Mouse (Mus musculus) c-Kit-positive CD71-positive TER-119-negative erythroid progenitor cells, embryonic 14.5 days (primary cell): ENCODE measurements around the gene Arap1.

Experiments
- DNase-seq: peaks from one replicate; pipeline ENCODE4 v3.0.0-alpha.2; 2013; ENCODE audit warnings: low read depth

Arap1 gene

DNA sequence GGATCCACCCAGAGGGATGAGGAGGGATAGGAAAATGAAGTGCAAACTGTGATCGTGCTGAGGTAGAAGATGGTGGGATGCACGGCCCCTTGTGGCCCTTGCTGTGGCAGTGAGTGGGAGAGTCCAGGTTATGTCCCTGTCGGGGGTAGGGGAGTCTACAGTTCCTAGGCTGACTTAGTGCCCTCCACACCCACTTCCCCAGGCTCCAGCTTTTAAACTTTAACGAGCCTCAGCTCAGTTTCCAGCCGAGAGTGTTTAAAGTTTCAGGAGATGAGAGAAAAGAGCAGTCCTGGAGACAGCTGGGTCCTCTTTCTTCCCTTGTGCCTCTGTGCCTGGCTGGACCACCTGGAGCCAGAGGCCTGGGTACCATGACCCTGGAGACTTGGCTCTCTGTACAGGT, 20.6 kb upstream of the Arap1 start:
- DNase-seq = no peak

DNA sequence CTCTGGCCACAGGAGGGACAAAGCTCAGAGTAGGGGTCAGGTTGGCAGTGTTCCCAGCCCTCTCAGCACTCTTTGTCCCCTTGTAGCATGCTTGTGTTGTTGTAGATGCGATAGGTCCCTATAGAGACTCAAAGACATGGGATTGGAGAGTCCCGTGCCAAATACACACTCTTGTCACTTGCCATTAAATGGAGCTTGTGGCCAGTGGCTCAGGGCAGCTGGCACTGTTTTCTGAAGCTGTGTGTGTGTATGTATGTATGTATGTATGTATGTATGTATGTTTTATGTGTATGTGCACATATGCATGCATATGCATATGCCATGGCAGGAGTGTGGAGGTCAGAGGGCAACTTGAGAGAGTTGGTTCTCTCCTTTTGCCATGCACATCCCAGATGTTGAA, 20.1 kb upstream of the Arap1 start:
- no peak for DNase-seq

DNA sequence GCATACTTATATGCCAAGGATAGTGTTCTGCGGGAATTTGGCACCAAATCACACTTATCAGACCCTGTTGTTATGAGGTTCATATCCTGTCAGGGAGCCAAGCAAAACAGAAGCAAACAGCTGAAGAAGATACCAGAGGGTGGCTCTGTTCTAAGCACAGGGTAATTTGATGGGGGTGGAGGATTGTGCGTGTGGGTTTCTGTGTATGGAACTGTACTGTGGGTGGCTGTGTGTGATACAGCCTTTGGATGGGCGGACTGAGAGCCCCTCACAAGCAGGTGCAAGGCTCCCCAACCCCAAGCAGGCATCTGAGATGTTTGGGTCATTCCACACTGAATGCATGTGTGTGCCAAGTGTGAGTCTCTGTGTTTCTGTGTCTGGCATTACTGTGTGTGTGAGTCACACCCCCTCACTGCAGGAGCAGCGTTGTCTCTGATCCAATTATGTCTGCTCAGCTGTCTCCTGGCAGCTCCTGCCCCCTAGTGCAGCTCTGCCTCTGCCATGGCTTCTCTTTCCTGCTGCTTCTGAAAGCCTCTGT, 19.2 kb upstream of the Arap1 start:
- DNase-seq = no peak

DNA sequence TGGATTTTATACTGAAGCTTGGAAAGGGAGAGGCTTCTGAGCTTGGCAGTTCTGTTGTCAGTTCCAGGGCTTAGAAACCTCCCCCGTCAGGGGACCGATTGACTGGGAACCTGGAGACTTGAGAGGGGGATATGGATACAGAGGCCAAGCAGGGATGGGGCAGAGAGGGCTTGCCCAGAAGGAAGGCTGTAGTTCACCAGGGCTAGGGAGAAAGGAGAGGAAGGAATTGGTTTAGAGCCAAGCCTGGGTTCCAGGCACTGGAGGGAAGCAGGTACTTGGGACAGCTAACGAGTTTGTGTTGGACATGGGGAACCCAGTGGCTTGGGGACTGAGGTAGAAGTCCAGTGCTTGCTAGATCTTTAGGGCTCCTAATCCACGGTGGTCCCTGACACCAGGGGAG, 18.3 kb upstream of the Arap1 start:
- no peak for DNase-seq

DNA sequence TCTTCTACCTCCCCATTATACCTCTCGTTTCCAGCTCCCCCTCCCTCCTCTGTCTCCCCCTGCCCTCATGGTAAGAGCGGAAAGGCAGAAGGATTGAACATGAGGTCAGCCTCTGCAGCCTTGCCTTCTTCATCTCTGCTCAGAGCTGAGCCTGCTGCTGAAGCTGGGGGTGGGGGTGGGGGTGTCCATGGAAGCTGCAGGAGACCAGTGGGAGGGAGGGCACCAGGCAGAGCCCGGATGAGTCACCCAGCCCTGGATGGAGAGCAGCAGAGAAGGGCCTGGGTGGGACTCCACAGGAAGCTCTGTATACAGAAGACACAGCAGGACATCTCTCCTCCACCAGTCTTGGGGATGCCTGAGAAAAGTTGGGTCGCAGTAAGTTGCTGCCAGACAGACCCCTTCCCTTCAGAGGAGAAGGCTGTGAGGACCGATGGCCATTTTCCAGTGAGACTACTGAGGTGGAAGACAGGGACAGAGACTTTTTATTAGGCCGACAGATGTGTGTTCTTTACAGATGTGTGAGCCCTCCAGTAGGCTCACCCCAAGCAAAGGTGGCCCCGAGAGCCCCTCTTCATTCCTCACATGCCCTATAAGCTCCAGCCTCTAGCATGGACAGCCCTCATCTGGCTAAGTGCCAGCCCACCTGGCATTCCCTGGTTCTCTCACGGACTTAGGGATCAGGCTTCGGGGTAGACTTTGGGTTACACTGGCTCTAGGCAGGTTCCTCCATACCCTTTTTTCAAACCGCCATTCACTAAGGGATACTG, 17.6 kb upstream of the Arap1 start:
- DNase-seq = no peak

DNA sequence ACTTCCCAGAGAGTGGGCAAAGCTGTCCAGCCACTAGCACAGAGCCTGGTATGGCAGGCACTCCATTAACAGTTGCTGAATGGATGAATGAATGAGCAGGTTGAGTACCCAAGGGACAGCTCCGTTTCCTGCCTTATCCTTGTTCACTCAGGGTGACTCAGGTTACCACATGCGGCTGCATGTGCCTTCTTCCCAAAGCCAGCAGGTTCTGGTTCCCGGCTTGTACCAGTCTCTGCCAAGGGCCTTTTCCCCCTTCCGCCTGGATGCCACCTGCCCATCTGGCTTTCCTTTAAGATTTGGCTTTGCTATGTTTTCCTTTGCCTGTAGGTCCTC, 17.1 kb upstream of the Arap1 start:
- DNase-seq = no peak

DNA sequence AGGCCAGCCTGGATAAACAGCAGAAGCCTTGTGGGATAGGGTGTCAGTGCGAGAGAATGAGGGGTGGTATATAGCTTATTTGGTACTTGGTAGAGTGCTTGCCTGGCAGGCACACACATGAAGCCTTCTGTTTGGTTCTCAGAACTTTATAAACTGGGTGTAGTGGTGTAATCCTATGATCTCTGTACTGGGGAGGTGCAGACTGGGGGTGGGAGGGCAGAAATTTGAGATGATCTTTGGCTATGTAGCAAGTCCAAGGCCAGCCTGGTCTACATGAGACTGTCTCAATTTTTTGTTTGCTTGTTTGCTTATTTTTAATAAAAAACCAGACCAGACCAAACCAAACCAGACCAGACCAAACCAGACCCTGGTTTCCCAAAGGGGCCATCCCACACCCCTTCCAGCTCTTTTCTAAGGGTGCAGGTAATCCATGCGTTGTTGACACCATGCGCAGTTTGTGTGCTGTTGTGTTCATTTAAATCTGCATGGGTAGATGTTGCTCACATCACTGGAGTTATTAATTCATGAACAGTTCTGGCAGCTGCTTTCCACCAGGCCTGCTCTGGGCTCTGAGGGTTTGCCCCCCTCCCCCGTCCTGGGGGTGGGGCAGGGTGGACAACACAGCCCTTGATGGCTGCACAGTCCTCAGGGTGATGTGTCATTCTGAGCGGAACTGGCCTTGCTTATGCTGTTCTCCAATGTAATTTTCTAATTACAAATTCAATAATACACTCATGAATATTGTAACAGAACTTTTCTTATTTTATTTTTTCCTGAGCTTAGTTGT, 15.6 kb upstream of the Arap1 start:
- no peak for DNase-seq

DNA sequence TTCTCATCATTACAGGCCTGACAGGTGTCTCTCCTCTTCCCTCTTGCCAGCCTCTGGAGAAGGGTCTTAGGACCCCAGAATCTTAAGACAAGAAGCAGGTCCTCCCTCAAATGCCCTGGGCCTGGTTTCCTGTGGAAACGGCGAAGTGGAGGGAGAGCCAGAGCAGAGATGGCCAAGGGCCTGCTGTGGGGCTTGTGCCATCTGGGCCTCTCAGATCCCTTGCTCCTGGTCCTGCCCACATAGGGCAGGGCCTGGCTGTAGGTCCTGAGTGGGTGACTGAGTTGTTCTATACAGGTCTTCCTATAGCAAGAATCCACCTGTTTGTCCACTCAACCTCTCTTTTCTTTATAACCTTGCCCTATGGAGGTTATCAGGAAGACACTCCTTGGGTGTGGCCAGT, 12.6 kb upstream of the Arap1 start:
- DNase-seq = no peak

DNA sequence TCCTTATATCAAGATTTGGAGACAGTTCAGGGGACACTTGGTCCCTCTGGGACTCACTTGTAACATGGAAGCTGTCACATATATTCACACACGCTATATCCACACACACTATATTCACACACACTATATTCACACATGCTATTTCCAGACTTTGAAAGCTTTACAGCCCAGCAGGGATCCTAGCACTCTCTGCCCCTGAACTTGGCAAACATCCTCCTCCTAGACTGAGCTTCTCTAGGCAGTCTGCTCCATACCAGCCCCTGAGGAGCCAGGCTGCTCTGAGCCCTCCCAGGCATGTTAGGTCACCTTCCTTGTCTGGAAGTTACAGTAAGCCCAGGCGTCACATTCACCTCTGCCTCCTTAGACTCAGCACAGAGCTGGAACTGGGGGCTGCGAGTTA, 11.2 kb upstream of the Arap1 start:
- no peak for DNase-seq

DNA sequence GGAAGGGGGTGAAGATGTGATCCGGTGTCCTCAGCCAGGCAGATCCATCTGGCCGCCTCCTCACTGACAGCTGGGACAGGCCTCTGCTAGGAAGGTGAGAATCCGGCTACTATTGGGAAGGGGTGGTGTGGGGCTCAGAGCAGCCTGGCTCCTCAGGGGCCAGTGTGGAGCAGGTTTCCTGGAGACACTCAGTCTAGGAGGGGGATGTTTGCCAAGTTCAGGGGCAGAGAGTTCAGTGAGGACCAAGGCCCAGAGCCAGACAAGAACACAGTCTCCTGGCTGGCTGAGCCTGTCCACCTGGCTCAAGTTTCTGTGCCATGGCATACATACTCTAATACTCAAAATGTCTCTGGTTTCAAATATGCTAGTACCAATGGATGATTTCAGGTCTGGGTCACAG, 10.5 kb upstream of the Arap1 start:
- DNase-seq = no peak

DNA sequence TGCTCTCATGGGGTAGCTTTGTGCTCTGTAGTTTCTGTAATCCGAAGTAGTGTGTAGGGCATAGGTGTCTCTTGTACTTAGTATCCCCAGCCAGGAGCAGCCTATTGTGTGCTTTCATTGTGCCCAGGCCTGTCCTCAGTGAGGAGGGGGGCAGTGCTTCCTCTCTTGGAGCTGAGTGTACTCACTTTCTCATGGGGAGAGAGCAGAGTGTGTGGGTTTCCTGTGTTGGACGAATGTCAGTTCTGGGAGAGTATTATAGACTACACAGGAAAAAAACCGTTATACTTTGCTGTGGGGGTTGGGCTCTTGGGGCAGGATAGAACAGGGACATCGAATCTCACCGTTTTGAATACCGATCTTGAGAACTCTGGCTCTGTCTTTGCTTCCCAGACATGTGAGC, 6.5 kb upstream of the Arap1 start:
- DNase-seq = no peak

DNA sequence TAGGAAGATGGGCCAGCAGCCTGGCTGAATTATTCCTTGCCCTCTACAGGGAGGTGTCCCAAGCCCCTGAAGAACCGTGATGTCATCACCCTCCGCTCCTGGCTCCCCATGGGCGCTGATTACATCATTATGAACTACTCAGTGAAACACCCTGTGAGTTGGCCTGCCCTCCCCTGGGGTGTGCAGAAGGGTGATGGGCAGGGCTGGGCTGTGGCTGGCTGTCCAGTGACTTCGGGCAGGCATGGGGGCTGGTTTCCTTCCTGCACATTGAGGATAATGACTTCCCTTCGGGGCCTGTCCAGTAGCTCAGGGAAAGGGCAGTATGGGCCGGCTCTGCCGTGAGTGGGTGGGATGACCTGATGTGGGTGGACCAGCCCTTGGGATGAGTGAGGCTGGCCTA, 4.7 kb upstream of the Arap1 start:
- no peak for DNase-seq

DNA sequence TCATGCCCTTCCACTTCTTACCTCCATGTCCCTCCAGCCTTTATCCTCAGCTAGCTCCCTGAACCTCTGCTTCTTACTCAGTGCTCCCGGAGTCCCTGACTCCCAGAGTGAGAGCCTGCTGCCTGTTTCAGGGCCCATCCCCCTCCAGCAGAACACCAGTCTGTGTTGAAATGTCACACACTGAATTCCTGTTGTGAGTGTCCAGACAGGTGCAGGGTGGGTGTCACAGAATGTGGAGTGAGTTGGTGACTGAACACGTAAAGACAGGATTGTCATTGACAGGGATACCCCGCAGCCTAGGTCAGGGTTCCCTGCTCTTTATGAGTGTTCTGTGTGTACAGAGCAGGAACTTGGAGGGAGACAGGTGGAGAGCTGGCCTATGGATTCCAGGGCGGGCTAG, 3.0 kb upstream of the Arap1 start:
- DNase-seq = no peak

DNA sequence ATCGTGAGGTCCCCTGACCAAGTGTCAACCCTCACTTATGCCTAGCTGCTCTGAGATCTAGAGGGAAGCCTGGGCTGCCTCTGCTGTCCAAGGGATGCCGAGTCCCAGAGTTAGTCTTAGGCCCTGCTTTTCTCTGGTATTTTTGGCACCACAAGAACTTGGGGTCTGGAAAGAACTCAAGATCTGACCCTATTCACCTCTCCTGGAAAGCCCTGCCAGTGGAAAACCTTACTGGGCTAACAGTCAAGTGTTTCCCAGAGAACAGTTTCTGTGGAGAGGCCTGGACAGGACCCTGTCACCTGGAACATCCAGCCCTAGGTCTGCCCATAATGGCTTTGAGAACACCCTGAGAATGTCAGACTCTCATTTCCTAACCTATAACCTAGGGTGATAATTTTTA, 876 bp upstream of the Arap1 start:
- DNase-seq = no peak

DNA sequence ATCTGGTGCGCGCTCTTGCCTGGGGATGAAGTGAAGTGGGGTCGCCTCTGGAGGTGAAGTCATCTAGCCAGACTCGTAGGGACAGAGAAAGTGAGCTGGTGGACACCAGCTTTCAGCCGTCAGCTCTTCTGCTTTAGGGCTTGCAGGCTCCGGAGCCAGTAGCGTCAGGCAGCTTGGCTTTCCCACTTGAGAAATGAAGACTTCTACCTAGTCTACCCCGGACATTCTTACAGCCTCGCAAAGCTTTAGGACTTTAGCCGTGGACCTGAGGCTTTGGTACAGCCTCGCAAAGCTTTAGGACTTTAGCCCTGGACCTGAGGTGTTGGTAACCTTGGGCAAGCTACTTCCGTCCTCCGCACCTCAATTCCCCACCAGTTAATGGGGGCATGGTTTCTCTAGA, 445 bp downstream of the Arap1 start:
- DNase-seq = no peak

DNA sequence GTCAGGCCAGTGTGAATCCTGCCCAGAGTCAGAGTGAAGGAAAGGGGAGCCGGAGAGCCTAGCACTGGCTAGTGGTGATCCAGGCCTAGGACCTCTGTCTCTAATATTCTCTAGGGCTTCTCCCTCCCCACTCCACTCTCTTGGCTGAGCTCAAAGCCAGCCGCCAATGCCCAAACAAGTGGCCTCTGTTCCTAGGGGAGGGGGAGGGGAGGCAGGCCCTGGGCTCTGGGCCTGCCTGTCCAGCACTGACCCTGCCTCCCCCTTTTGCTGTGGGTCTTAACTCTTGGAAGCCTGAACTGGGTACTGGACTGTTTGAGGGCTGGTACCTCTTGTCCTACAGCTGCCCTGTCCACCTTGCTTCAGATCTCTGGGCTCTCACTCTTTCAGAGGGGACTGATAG, 2.0 kb downstream of the Arap1 start:
- DNase-seq = no peak

DNA sequence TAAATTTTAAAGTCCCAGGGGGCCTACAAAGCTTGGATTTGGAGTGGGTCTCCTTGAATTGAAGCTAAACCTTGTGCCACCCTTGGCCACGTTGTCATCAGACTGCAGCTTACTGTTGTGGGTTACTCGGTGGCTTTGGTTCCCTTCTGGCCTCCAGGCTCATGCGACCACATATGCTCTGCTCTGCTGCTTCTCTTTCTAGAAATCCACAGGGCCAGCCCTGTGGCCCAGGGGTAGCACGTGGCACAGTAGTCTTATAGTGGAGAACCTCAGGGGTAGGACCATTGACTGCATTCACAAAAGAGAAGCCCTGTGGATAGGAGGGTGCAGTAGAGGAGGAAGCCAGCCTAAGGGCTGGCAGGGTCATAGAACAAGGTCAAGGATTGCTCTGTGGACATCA, 4.5 kb downstream of the Arap1 start:
- DNase-seq = no peak

DNA sequence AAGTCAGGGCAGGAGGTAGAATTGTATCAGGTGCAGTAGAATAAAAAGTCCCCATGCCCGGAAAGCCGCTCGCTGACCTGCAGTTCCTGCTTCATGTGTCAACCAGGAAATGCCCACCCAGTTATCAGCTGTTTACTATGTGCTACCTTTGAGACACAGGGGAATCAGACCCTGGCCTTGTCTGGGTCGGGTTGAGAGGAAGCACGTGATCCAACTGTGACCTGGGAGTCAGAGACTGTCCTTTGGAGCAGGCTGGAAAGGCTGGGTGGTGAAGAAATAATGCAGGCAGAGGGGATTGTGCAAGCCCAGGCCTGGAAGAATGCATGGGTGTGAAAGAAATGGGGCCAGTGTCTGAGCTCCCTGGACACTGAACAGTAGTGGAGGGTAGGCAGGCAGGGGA, 6.6 kb downstream of the Arap1 start:
- no peak for DNase-seq

DNA sequence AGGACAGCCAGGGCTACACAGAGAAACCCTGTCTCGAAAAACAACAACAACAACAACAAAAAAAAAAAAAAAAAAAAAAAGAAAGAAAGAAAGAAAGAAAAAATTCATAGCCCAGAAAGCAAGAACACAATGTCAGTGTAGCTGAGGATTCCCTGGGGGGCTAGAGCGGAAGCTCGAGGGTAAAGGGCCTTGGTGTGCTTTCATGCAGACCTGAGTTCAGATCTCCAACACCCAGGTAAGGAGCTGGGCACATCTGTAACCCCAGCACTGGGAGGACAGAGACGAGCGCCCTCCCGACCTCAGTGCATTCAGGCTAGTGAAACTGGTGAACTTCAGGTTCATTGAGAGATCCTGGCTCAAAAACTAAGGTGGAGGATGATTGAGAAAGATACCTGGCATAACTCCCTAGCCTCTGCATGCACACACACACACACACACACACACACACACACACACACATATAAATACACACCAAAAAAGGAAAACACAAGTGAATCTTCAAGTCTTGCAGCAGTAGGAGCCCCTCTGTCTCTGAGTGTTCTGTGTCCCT, 7.8 kb downstream of the Arap1 start:
- DNase-seq = no peak

DNA sequence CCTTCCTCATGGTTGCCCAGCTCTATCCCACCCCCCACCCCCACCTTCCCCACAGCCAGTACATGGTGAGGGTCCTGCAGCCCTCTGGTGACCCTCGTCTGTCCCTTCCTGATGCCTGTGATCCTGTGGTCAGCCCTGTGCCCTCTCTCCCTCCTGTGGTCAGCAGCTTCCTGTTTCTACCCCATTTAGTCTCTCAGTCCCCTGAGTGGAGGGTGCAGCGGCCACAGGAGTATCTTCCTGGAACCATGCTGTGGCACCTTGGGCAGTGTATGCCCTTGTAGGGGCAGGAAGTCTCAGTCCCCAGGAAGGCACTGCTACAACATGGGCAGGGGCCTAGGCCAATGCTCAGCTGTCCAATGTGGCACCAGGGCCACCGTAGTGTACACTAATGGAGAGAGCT, 9.0 kb downstream of the Arap1 start:
- no peak for DNase-seq

DNA sequence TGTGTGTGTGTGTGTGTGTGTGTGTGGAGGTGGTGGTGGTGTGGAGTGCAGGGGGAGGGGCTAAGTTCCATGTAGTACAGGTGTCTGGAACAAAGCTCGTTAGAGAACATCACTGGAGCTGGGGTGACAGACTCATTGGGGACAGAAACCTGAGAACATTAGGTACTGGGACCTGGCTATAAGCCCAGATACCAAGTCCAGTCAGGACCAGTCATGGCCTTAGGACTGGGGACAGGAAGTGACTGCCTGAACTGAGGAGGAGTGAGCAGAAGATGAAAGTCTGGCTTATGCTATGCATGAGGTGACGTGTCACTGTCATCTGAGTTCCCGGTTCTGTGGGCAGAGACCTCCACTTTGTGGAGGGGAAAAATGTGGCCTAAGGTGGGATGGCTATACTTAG, 12.5 kb downstream of the Arap1 start:
- no peak for DNase-seq

DNA sequence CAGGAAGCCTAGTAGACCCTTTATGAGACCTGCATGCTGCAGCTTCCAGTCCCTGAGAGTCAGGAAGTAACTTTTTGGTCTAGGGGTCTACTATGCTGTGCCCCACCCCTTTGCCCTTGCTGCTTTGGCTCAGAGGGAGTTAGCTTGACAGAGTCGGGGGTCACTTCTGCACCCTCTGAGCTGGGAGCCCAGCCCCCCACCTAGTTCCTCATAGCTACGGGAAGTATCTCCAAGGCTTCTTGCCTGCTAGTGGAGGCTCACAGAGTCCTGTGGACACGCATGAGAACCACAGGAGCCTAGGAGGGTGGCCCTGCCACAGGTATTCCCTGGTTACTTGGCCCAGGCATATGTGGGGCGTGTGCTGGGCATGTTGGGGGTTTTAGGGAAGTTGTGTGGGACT, 13.2 kb downstream of the Arap1 start:
- DNase-seq = no peak

DNA sequence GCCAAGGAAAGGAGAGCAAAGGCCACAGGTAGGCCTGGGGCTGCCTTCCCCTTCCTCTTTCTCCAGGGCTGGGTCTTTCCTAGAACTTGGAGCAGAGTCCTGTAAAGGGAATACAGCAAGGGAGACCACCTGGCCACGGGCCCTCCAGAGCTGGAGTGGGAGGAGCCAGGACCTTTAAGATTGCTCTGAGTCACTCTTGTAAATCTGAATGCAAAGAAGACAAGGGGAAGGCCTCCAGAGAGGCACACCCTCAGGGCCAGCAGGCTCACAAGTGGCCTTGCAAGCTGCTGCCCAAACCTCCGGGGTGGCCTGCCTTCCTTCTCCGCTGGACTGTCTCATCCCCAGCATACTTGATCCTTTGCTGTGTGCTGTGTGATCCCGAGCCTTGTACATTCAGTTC, 13.9 kb downstream of the Arap1 start:
- no peak for DNase-seq

DNA sequence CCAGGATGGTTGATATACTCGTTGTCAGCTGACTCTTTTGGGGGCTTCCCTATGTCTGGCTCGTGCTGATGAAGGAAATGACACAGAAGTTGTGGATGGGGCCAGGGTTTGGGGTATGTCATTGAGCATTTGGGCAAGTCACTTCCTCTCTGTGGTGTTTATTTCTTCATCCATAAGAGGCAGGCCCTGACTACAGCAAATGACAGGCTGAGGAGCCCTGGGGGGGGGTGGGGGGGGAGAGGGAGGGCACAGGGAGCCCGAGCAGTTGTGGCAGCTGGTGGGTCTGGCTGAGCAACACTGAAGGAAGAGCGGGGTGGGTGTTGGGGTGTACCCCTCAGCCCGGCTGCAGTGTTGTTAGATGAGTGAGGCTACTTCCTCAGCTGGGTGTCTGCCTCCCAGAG, 14.9 kb downstream of the Arap1 start:
- DNase-seq = no peak
